Mouse (Mus musculus) G1E (cell line): ENCODE measurements around the gene Carmil1. TPM values are rescaled to one million over a fixed set of nuclear protein-coding genes. Genes with fewer than 3 reads are reported as not detected.
"Not testable (repeated sequence)": the region's sequence is repeated elsewhere in the genome, so short reads cannot be mapped to it uniquely, and the experiment has no call there.

Experiments
- ATAC-seq: 2 replicates; pipeline ENCODE4 v1.8.0; 2016; ENCODE audit warnings: mild to moderate bottlenecking; ENCODE audit not compliant: insufficient number of reproducible peaks, poor library complexity, low FRiP score, severe bottlenecking; ENCODE audit errors: extremely low read depth
- DNase-seq: peaks from one replicate; pipeline ENCODE4 v3.0.0; 2012; ENCODE audit warnings: low spot score
- H3K27me3 ChIP-seq: 2 replicates; pipeline ENCODE4 v1.6.1; 2012; ENCODE audit warnings: mild to moderate bottlenecking, low read length, inconsistent platforms; ENCODE audit not compliant: insufficient read depth
- H3K36me3 ChIP-seq: replicated peaks from 2 replicates; pipeline ENCODE3; 2012; ENCODE audit warnings: mild to moderate bottlenecking, inconsistent platforms
- H3K4me1 ChIP-seq: 2 replicates; pipeline ENCODE4 v1.6.1; 2012; ENCODE audit warnings: low read depth, low read length, inconsistent platforms, mixed read lengths; ENCODE audit not compliant: insufficient read depth
- H3K4me3 ChIP-seq: 2 replicates; pipeline ENCODE4 v1.5.1; 2012; ENCODE audit warnings: low read depth, mild to moderate bottlenecking, inconsistent platforms, low read length, moderate library complexity, mixed read lengths
- H3K9me3 ChIP-seq: replicated peaks from 2 replicates; pipeline ENCODE4 v1.6.1; 2012; ENCODE audit warnings: inconsistent platforms
- CTCF ChIP-seq: IDR thresholded peaks from 2 replicates; pipeline ENCODE4 v1.5.1; 2012; ENCODE audit warnings: low read depth, low read length, inconsistent platforms, mixed read lengths
- GATA1 ChIP-seq: IDR thresholded peaks from 2 replicates; pipeline ENCODE4 v1.6.1; 2012; ENCODE audit warnings: borderline replicate concordance, low read length, inconsistent platforms, mixed read lengths
- GATA2 ChIP-seq: IDR thresholded peaks from 2 replicates; pipeline ENCODE4 v1.6.1; 2012; ENCODE audit warnings: low read depth, low read length, inconsistent platforms, borderline replicate concordance
- POLR2AphosphoS5 ChIP-seq: IDR thresholded peaks from 2 replicates; pipeline ENCODE4 v1.6.1; 2012; ENCODE audit warnings: low read depth, low read length, inconsistent platforms; ENCODE audit not compliant: insufficient replicate concordance
- TAL1 ChIP-seq: conservative IDR thresholded peaks from 2 replicates; pipeline ENCODE4 v1.6.1; 2012; ENCODE audit warnings: low read depth, low read length, inconsistent platforms, mixed read lengths
- polyA plus RNA-seq: library from polyadenylated mRNA; stranded (reverse); fragments of >175 nt; gene quantifications from 2 replicates; pipeline ENCODE4 v1.2.3, GENCODE M21; 2012
- total RNA-seq, 2 experiments: library from RNA; stranded (forward) in 1 of 2; stranded (reverse) in 1 of 2; fragments of 200-1000 nt in 1 of 2; fragments of >200 nt in 1 of 2; fragmentation: Nextera tagmentation in 1 of 2; gene quantifications; 2 replicates each; pipeline ENCODE4 v1.2.3; 2014 to 2017

Carmil1 gene
- total and polyA plus RNA-seq, 3 experiments: 0.10 to 1.9 (median 0.55) TPM

DNA sequence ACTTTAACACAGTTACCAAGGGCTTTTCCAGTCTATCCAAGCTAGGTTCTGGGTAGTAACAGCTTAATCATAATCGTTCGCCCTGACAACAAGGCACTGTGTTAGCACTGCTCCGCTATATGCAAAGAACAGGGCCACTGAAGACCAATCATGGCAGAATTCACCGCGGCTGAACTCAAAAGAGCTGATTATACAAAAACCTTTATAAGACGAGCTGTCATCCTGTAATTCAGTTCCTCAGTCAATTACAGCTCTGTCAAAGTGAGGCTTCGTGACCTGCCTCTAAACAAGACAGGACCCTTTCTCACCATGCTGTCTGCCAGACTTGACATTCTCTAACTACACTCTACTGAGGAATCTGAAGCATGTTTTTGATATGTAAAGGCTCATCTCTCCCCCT lies 170.3 kb downstream of the Carmil1 start:
- Histone ChIP-seq H3K4me1 (no peaks in the 10 kb centered on the region), H3K27me3 (no peaks in the 10 kb centered on the region; the same call in 1 of the 2 replicates), H3K4me3 (no peak overlapping the region), H3K9me3 (no peaks in the 10 kb centered on the region), H3K36me3 (no peaks in the 10 kb centered on the region)
- DNase-seq: no peak
- no peak for ATAC-seq
- TF ChIP-seq CTCF: no peak
- no peak for TF ChIP-seq GATA2
- TF ChIP-seq TAL1: no peak
- no peak for TF ChIP-seq POLR2AphosphoS5
- TF ChIP-seq GATA1: no peak

DNA sequence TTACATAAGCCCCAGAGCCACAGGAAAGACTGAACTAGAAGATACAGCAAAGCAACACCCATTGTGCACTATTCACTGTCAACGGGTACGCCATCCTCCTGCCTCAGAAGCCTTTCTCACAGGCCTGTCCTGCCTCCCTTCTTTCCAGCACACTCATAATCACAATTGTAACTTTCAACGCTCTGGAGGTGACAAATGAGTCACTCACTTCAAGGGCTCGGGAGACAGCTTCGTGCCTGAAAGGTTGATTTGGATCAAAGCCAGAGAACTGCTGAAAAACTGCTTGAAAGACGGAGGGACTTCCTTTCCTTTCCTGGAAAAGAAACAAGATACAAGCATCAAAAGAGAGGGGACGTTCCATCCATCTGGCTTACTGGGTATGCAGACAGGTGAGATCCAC lies 172.3 kb downstream of the Carmil1 start:
- H3K36me3 ChIP-seq: no peaks in the 10 kb centered on the region
- H3K9me3 ChIP-seq: no peaks in the 10 kb centered on the region
- no peaks in the 10 kb centered on the region for H3K27me3 ChIP-seq
- DNase-seq (no peak), ATAC-seq (no peak)
- H3K4me3 ChIP-seq: no peak overlapping the region
- TF ChIP-seq GATA2: no peak
- no peak for TF ChIP-seq CTCF
- TF ChIP-seq GATA1: no peak
- TF ChIP-seq POLR2AphosphoS5: no peak
- no peak for TF ChIP-seq TAL1
- H3K4me1 ChIP-seq: no peaks in the 10 kb centered on the region

DNA sequence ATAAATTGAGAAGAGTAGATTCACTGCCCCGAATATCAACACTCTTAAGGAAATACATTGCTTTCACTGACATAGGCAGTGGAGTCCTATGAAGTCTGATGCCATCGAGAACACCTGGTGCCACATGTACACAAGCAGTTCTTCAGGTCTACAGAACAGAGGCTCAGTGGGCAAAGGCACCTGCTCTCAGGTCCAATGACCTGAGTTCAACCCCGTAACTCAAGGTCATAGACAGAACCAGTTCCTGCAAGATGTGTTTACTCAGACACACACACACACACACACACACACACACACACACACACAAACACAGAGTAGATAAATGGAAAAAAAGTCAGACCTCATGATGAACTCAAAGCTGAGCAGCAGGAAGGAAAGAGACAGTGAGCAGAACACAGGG lies 173.5 kb downstream of the Carmil1 start:
- no peak for DNase-seq
- Histone ChIP-seq H3K36me3 (no peaks in the 10 kb centered on the region), H3K27me3 (no peaks in the 10 kb centered on the region), H3K4me1 (no peaks in the 10 kb centered on the region), H3K9me3 (no peaks in the 10 kb centered on the region), H3K4me3 (no peak overlapping the region)
- TF ChIP-seq GATA1: no peak
- no peak for TF ChIP-seq CTCF
- TF ChIP-seq GATA2: no peak
- TF ChIP-seq POLR2AphosphoS5: no peak
- no peak for TF ChIP-seq TAL1
- ATAC-seq: no peak

GRCm38 (mm10) chr13:24105838-24106237 lies 174.8 kb downstream of the Carmil1 start:
- H3K27me3 ChIP-seq: no peaks in the 10 kb centered on the region
- ATAC-seq: no peak

GRCm38 (mm10) chr13:24105340-24105669 lies 175.3 kb downstream of the Carmil1 start:
- no peak for TF ChIP-seq CTCF
- no peak for TF ChIP-seq GATA1
- TF ChIP-seq GATA2: no peak
- no peak for TF ChIP-seq TAL1
- no peak for TF ChIP-seq POLR2AphosphoS5
- ATAC-seq: no peak
- H3K36me3 ChIP-seq: no peaks in the 10 kb centered on the region
- H3K4me3 ChIP-seq: no peak overlapping the region
- no peaks in the 10 kb centered on the region for H3K4me1 ChIP-seq
- H3K27me3 ChIP-seq: no peaks in the 10 kb centered on the region
- DNase-seq: no peak
- H3K9me3 ChIP-seq: no peaks in the 10 kb centered on the region

More at GRCm38 (mm10) chr13:24105838-24106237, 174.8 kb downstream of the Carmil1 start:
- H3K9me3 ChIP-seq: no peaks in the 10 kb centered on the region
- H3K36me3 ChIP-seq: no peaks in the 10 kb centered on the region
- DNase-seq: no peak
- H3K4me3 ChIP-seq: no peak overlapping the region
- no peak for TF ChIP-seq GATA1
- no peak for TF ChIP-seq POLR2AphosphoS5
- no peak for TF ChIP-seq CTCF
- TF ChIP-seq GATA2: no peak
- TF ChIP-seq TAL1: no peak
- no peaks in the 10 kb centered on the region for H3K4me1 ChIP-seq

DNA sequence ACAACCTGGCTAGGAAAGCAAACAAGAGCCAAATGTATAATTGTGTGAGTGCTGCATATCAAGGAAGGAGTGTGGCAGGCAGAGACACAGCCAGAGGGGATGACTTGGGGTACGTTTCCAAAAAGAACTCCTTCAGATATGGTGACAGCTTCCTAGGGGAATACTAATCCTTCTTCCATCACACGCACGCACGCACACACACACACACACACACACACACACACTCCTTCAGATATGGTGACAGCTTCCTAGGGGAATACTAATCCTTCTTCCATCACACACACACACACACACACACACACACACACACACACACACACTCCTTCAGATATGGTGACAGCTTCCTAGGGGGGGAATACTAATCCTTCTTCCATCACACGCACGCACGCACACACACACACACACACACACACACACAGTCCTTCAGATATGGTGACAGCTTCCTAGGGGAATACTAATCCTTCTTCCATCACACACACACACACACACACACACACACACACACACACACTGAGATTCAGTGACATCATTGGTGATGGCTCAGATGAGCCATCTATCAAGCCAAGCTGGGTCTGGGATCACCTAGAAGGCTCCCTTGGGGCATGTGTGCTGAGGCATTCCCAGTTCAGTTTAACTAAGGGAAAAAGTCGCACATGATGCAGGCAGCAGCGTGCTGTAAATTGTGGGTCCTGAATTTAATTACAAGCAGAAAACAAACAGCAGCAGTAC lies 175.8 kb downstream of the Carmil1 start:
- H3K4me1 ChIP-seq, H3K4me3 ChIP-seq, ATAC-seq, H3K36me3 ChIP-seq, H3K9me3 ChIP-seq, H3K27me3 ChIP-seq, DNase-seq: not testable (repeated sequence)
